Mouse (Mus musculus): ENCODE measurements around the gene Hecw2. TPM values are rescaled to one million over a fixed set of nuclear protein-coding genes. Genes with fewer than 3 reads are reported as not detected.

The Hecw2 gene
- total RNA-seq, 1 experiment from 2014 or later = 13.2 TPM

DNA sequence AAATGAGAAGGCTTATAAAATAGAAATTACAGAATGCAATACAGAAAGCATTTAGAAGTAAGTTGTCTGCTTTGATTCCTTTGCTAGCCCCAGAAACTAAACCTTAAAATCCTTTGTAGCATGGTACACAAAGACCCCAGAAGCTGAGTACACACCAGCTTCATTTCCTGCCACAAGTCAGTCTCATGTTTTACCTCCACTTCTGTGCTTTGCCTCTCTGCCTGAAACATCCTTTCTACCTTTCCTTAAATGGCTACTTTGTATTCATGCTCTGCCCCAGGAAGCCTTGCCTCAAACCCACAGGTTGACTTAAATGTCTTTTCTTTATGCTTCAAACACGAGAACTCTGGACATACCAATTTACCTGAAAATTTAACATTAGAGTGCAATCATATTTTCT lies 413.7 kb downstream of the Hecw2 start:
- DNase-seq = no peak

DNA sequence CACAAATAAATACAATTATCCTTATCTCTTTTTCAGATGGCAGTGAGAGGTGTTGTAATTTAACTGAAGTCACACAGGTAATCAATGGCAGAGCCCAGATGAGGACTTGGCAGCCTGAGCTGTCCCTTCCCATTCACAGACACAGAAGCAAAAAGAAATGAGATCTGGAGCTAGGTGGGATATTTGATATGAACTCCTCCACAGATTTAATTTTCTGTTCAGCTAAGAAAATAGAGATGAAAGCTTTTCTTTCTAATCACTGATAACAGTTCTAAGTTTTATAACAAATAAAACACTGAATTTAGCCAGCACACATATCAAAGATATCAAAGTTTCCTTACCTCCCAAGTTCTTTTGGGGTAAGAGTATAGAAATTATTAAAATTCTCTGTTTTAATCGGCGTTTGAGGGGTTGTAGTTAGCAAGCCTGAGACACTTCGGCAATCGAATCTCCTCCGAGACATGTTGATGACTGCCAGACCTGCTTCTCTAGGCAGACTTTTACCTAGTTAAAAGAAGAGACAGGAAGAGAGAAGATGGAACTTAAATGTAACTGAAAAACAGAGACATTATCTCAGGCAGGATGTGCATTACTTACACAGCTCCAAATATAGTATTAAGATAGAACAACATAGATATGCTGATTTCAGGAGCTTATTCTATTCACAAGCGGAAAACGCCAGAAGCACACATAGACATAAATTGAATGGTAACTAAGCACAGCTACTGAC lies 418.6 kb downstream of the Hecw2 start:
- DNase-seq = no peak

DNA sequence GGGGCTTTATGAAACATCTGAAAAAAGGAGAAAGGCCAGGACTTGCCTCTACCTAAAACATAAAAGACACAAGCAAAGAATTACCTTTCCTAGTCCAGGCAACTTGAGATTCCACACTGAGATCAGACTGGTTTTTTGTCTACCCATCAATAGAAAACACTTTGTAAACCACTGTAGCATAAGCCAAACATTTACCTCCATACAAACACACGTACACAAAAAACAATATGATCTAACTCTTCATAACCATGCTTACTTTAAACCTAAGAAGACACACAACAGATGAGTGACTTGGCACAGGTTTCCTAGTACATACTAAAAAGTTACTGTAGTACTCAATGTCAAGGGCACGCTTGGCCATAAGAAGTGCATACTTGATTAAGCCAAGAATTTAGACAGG lies 419.4 kb downstream of the Hecw2 start:
- no peak for DNase-seq

DNA sequence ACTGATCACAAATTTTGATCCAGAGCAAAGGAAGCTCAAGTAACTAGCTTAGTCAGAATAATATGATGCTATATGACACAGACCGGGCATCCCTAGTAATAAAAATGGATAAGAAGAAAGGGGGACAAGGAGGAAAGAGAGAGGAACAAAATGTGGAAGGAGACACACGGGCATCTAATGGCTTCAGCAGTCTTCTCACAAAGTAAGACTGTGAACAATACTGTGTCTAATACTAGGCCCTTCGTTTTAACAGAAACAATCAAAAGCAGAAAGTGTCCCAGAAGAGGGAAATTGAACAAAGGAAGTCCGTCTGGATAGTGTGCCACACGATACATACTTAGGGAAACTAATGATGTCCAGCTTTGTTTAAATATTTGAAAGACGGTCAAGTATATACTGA lies 419.9 kb downstream of the Hecw2 start:
- DNase-seq = no peak

DNA sequence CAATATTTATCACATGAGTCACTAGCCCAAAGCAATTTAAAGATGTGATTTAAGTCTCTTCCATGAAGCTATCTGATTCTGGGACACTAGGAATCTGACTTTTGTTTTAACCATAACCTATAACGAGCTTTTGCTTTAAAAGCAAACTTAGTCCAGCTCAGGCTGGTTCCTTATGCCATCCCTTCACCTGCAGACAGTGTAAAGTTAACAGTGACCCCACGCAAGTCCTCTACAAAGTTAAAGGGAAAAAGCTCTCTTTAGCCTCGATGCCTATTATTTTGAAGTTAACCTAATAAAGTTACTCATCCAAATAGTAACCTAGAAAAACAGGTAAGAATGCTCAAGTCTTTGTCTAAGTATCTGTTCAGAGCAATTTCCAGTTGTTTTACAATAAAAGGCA lies 420.4 kb downstream of the Hecw2 start:
- DNase-seq = no peak

DNA sequence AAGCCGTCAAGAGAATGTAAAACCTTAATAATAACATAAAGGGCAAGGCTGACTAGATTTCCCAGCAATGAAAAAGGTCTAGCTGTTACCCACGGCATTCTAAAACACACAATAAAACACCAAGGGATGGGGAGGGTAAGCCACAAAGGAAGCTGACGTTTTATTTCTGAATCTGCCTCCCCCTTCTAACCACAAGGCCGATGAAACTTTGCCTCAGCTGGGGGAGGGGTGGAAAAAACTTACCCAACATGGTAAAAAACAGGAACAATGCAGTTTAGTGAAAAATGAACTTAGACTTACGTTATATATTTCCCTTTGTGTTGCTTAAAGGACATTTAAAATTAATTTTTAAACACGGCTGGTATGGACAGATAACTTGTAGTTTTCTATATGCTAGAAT lies 421.0 kb downstream of the Hecw2 start:
- peak; percentile 27 for DNase-seq

DNA sequence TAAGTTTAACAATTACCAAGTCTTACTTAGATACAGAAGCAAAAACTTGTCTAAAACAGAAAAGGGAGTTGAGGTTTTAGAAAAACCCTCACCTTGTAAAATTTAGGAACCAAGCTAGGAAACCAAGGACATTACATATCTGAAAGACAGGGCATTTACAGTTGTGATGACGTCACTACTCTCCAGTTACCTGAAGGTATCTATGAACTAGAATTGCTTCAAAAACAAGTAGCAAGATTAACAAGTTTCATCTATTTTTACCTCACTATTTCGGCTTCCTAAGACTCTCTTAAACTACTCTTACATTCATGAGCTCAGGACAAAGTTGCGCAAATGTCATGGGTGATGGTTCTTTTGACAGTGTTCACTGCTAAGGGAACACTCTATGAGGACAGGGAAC lies 422.0 kb downstream of the Hecw2 start:
- no peak for DNase-seq

DNA sequence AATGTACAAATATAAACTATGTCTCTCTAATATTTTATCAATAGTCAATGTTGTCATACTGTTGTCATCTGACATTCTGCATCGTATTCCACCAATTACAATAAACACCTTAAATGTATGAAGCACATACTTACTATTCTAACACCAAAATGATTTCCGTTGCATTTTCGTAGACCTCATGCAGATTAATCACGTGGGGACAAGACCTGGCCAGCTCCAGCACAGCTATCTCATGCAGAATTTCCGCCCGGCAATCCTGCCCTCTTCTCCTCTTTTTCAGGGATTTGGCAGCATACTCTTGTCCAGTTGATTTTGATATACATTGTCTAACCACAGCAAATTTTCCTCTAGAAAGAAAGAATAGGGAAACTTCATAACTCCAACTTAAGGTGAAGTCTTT lies 423.5 kb downstream of the Hecw2 start:
- DNase-seq = no peak

DNA sequence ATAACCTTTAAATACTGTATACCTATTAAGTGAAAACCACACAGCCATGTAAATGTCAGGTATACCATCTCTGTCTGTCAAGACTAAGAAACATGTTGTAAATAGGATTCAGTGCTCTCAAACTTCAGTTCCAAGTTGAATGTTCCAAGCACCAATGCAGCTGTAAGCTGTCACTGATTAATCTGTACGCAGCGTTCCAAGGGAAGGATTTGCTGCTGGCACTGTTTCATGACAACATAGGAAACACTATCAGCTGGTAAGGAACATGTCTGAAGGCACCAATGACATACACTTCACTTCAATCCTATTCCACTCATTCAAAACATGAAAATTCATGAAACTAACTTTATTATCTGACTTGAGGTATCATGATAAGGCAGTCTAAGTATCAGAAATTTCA lies 428.9 kb downstream of the Hecw2 start:
- no peak for DNase-seq

DNA sequence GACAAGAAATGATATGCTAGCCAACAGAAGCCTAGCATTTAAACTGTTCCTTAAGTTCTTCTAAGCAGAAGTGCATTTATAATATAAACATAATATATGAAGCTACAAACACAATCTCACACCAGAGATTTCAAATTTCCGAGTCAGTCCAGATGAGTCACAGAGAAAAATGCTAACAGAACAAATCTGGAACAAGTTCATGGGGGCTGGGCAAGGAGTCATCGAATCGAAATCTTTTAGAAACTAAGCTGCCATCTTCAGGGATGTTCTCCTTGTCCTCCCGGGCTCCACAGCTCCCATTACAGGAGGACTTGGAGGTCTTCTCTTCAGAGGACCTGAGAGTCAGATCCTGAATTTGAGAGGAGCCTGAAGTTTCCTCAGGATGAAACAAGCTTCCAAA lies 437.7 kb downstream of the Hecw2 start:
- no peak for DNase-seq

Small RNAs within 50 kb of the gene (microRNA-seq; reads per million reads assigned to microRNA genes)
- 0 reads per million in 2 experiments for gene Mir7681

Other genes with a start within 250 kb of the Hecw2 start
- gene Ccdc150, start 55.5 kb upstream of the Hecw2 start, total RNA-seq (2021) = not detected in 2 replicates
- gene Gtf3c3, start 243.8 kb upstream of the Hecw2 start, total RNA-seq (2021) = 17.1 and 22.5 TPM in 2 replicates